Mouse (Mus musculus) heart, postnatal 25 days (tissue): ENCODE results near the gene Bcas1. TPM values are rescaled to one million over a fixed set of nuclear protein-coding genes. Genes with fewer than 3 reads are reported as not detected.
A peak's percentile ranks its signal among the peaks of the same experiment; 100 is the strongest.
"Not testable (repeated sequence)": the region's sequence is repeated elsewhere in the genome, so short reads cannot be mapped to it uniquely, and the experiment has no call there.

Source experiments
- DNase-seq: peaks from one replicate; pipeline ENCODE4 v3.0.0; 2022; ENCODE audit warnings: low spot score
- intact Hi-C: fragments of 180-260 bp; cut with DNase I; formaldehyde crosslinking; loops from one replicate; pipeline ENCODE4 v1.15.1; 2025
- total RNA-seq, 2 experiments: library from RNA; stranded (reverse); gene quantifications; 2 replicates each; pipeline ENCODE4 v1.2.3; 2021

The Bcas1 gene
- under 1 TPM; 0.11 to 0.23 TPM for total RNA-seq

DNA sequence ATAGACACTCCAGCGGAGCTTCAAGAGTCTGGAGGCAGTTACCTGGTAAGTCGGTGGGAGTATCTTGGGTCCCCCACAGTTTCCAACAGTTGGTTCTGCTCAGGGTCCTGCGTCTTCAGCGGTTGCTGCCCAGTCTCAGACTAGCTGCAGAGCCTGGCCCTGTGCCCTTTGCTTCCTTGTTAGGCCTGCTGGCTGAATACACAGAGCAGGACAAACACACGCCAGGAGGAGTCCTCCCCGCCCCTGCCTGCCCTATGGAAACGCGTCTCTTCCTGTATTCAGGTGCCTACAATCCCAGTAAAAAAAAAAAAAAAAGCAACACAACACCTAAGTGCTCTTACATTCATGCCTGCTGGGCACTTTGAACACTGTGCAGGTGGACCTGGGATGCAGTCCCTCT, at the start of gene Bcas1:
Gene Bcas1 (minus strand): TSS at position 142 of the 400 bp plus-strand sequence.
- intact Hi-C loops: no loop called here
- DNase-seq: no peak

- intact Hi-C loops: no loop called here
- no peak for DNase-seq
These were observed 49.0 kb upstream of the Bcas1 start for GRCm38 (mm10) chr2:170476643-170477042.

DNA sequence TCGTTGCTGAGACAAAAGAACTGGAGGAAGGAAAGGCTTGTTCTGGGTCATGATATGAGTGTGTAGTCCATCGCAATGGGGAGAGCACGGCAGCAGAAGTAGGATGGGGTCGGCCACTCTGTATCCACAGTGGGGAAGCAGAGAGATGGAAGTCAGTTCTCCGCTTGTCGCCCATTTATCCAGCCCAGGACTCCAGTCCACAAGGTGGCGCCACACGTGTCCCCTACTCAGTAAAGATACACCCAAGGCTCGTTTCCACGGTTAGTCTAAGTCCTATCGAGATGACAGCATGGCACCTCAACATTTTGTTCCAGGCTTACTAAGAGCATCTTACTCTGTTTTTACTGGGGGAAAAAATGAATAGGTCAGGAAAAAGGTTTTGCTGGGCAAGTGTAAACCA, 48.6 kb upstream of the Bcas1 start:
- intact Hi-C loops: no loop called here
- no peak for DNase-seq

DNA sequence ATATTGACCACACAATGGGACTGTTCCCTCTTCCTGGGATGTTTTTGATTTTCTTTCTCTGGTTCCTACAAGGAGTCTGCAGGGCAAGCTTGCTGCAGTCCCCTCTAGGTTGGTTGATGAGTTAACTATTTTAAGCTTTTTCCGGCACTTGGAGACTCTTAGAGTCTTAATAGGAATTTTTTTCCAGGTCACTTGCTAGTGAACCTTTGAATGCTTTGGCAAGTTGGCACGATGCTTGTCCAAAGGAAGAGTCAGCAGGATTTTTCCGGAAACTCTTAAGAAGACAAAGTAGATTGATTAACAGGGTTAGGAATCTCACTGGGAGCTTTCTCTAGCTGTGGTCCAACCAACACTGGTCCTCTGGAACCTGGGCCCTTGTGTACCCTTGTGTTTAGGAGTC, 47.5 kb upstream of the Bcas1 start:
- intact Hi-C loops: no loop called here
- no peak for DNase-seq

- DNase-seq: no peak
- intact Hi-C loops: no loop called here
These were observed 46.5 kb upstream of the Bcas1 start for GRCm38 (mm10) chr2:170474125-170474524.

DNA sequence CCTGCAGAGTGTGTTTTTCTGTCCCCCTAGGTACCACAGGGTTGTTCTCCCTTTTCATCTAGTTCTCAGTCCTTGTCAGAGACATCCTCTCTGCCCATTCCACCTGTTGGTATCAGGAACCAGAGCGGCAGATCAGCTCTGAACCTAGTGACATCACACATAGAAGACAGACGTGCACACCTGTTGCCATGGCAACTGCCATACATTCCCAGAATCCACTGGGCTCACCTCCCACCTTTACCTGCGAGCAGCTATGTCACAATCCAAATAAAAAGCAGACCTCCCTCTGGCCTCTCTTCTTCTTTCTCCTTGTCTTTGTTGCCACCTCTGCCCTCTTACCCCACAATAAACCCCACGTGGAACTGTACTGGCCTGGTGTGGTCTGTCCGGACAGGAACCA, 42.9 kb upstream of the Bcas1 start:
- DNase-seq: no peak
- intact Hi-C loops: no loop called here

GRCm38 (mm10) chr2:170469616-170470308, 42.1 kb upstream of the Bcas1 start:
- DNase-seq: no peak

GRCm38 (mm10) chr2:170468009-170468408, 40.4 kb upstream of the Bcas1 start:
- intact Hi-C loops: no loop called here
- DNase-seq: no peak

More at GRCm38 (mm10) chr2:170469616-170470308, 42.1 kb upstream of the Bcas1 start:
- intact Hi-C loops: no loop called here

DNA sequence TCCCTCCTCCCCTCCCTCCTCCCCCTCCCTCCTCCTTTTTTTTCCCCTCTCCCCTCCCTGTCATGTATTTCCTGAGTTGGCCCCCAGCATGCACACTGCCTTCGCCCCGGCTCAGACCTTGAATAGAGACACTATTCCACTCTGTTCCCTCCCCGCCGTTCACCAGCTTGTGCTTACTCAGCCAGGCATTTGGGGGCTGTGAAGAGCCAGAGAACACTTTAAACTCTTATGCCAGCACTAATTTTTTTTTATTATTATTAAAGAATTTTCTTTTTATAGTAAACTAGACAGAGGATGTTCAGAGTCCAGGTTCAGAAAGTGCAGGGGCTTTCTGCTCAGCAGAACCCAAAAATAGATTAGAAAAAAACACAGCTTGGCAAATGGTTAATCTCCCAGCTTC, 37.2 kb upstream of the Bcas1 start:
- DNase-seq: no peak
- intact Hi-C loops: no loop called here

- DNase-seq: no peak
- intact Hi-C loops: no loop called here
These were observed 34.0 kb upstream of the Bcas1 start for GRCm38 (mm10) chr2:170461652-170462051.

DNA sequence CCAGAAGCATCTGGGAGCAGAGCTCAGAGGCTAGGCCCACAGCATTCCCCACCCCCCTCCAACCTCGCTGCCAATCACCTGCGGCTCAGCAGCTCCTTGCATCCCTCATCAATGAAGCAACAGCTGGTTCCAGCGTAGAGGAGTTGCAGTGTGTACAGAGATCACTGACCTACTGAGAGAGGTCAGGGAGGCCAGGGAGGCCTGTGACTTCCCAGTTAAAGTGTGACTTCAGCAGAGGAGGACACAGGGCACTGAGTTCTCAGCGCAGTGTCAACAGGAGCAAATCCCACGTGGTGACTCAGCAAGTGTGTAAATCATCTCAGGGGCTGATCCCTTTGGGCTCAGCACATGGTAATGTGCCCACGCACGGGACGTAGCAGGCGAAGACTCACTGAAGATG, 32.2 kb upstream of the Bcas1 start:
- DNase-seq: no peak
- intact Hi-C loops: no loop called here

- DNase-seq: no peak
- intact Hi-C loops: no loop called here
These were observed 31.5 kb upstream of the Bcas1 start for GRCm38 (mm10) chr2:170459183-170459582.

DNA sequence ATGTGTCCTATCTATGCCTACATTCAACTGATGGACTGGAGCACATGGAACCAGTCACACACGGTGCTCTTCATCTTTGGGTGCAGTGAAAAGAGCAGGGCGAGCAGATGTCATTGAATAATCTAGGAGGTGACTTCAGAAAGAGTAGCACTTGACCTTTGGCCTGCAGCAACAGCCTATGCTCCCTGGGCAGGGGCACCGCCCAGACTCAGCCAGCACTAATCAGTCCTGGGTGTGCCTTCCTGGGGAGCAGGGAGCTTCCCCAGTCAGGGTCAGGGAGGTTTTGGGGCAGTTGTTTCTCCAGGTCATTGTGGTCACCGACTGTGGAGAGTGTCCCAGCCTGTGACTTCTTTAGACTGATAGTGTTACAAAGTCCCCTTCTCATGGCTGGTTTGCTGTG, 26.2 kb upstream of the Bcas1 start:
- intact Hi-C loops: loop anchor here (5.0 kb wide), 1 partner anchor 418 kb away; no protein-coding TSS in a partner anchor
- DNase-seq: not testable (repeated sequence)

DNA sequence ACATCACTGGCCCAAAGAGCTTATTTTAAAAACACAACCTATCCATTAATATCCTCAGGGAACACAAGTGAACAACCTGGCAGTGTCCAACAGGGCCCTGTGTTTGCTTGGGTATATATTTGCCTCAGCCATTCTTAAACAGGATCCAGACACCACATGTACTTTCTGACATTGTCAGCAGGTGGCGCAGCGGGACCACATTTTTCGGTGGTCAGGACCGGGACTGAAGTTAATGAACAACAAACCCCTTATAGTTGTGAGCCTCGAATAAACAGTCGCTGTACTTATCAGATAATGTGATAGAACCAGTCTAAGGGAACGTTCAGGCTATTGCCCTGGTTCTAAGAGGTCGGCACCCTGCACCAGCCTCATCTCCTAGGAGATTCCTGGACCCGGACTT, 23.3 kb upstream of the Bcas1 start:
- peak; percentile 31 for DNase-seq
- intact Hi-C loops: loop anchor here (1.0 to 5.0 kb wide), 2 partner anchors 57 to 421 kb away; no protein-coding TSS in a partner anchor

DNA sequence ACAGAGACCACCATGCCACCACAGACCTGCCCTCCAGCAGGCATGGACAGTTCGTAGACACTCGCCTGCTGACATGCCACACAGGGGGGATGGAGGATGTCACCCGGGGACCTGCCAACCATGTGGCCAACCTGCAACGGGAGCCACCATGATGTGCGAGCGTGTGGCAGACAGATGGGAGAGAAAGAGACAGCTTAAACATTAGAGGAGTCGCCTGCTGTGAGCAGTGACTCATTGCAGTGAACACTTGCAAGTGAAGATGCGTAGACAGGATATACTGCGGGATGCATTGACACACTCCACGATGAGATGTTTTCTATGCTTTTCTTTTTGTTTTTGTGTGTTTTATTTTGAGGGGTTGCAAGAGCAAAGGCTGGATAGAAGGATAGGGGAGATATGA, 20.0 kb upstream of the Bcas1 start:
- DNase-seq: no peak
- intact Hi-C loops: no loop called here

- DNase-seq: no peak
- intact Hi-C loops: no loop called here
These were observed 19.3 kb upstream of the Bcas1 start for GRCm38 (mm10) chr2:170446843-170447383.

DNA sequence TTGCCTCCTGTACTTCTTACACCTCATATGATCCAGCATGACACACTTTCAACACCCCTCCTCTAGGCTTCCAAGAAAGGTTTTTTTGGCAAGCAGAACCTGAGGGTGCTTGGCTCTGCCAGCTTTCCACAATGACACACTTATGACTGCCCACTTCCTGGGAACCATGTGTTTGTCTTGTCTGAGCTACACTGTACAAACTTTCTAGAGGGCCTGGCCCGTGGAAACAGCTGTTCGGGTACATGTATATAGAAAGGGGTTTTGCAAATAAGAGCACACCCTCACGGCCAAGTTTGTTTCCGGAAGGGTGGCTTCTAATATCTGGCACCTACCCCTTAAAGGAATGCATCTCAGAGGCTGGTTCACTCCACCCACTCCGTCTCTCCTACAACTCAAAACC, 18.2 kb upstream of the Bcas1 start:
- intact Hi-C loops: no loop called here
- no peak for DNase-seq

DNA sequence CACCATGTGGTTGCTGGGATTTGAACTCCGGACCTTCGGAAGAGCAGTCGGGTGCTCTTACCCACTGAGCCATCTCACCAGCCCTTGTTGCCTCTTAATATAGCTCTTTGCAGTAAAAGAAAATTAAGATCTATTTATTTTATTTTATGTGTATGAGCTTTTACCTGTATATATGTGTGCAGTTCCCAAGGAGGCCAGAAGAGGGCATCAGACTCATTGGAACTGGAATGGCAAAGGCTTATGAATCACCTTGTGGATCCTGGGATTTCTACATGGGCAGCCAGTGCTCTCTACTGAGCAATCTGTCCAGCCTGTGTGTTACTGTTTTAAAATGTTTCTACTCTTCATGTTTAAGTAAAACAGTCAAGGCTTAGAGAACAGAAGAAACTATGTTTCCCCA, 14.9 kb upstream of the Bcas1 start:
- intact Hi-C loops: no loop called here
- DNase-seq: no peak

- intact Hi-C loops: no loop called here
- DNase-seq: no peak
These were observed 11.1 kb upstream of the Bcas1 start for GRCm38 (mm10) chr2:170438782-170439181.

DNA sequence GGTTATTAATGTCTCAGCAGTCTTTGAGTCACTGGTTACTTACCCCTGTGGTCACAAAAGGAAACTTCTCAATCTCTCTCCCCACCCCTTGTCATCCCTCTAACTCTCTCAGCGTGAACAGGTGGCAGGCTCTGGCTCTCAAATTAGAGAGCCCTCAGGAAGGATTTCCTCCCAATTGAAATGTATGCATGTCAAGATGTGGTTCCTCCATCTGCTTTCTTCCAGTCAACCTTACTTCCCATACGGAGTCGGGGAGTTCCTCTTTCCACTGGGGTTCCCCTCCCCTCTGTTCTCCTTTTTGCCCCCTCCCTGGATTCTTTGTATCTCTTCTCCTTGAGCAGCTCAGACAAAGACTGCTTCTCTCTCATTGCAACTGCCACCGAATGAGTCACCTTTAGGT, 8.6 kb upstream of the Bcas1 start:
- intact Hi-C loops: no loop called here
- no peak for DNase-seq

DNA sequence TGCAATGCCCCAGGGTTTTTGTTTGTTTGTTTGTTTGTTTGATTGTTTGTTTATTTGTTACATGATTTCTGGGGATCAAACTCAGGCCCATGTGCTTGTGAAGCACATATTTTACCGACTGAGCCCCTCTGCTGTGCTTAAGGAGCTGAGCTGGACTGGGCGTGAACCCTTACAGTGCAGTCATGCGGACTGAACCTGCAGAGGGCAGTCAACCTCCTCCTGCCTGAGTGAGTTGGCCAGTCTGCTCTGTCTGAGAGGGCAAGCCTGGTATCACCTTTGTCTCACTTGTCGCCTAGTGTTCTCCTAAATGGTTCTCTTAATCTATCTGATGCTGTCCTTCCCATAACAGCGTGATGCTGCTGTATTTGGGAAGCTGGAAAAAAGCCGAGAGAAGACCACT, 4.5 kb upstream of the Bcas1 start:
- DNase-seq: no peak
- intact Hi-C loops: no loop called here

GRCm38 (mm10) chr2:170428966-170429365, 1.3 kb upstream of the Bcas1 start:
- intact Hi-C loops: no loop called here
- no peak for DNase-seq
